Mouse (Mus musculus): ENCODE measurements around the gene Izumo4. TPM values are rescaled to one million over a fixed set of nuclear protein-coding genes. Genes with fewer than 3 reads are reported as not detected.

Gene Izumo4
- polyA plus RNA-seq, 1 experiment, result 1.2 TPM

DNA sequence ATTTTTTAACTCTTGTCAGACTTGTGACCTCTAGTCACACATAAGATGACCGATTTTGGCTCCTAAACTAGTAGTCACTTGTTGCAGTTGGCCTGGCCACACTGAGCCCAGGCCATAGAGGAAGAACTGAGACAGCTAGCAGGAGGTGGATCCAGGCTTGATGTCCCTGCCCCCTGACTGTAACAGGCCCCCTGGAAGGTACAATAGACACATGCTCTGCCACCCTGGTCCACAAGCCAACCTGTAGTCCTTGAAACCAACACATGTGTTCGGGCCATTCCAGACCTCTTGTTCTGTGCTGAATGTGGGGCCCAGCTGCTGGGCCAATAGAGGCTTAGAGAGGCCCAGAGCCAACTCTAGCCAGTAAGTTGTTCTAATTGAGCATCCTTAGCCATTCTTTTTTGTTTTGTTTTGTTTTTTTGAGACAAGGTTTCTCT, 21.7 kb upstream of the Izumo4 start:
- H3K4me3 ChIP-seq (replicated peaks), result no peak overlapping the region
- TF ChIP-seq GATA1 (IDR thresholded peaks at IDR 0.05; ENCODE audit: low read length) (no peak), TAL1 (IDR thresholded peaks at IDR 0.05; ENCODE audit: low read length) (no peak)
- H3K36me3 ChIP-seq (ENCODE audit: control insufficient read depth), result peaks cover 35% of the 10 kb centered on the region
- H3K27me3 ChIP-seq (ENCODE audit: control insufficient read depth), result no peaks in the 10 kb centered on the region
- no peaks in the 10 kb centered on the region for H3K9me3 ChIP-seq (ENCODE audit: control insufficient read depth, low read length)
- peaks cover 75% of the 10 kb centered on the region for H3K4me1 ChIP-seq (ENCODE audit: control insufficient read depth)

DNA sequence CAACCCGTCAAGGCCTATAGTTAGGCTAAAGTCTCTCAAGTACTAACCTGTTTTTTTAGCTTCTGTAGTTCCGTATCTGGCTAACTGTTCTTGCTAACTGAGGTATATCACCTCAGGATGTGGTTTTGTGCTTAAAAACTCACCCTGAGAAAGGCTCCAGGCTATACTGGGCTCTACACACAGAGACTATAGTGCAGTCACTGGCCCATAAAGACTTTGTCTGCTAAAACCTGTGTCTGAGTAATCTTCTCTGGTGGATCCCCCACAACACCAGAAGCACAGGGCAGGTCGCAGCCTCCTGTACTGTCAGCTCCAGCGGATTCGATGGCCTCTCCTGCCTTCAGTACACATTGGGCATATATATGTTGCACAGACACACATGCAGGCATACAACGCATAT, 20.0 kb upstream of the Izumo4 start:
- Histone ChIP-seq H3K27me3 (ENCODE audit: control insufficient read depth) (no peaks in the 10 kb centered on the region), H3K4me1 (ENCODE audit: control insufficient read depth) (peaks cover 81% of the 10 kb centered on the region), H3K36me3 (ENCODE audit: control insufficient read depth) (peaks cover 52% of the 10 kb centered on the region), H3K9me3 (ENCODE audit: control insufficient read depth, low read length) (no peaks in the 10 kb centered on the region), H3K4me3 (replicated peaks) (no peak overlapping the region)
- TF ChIP-seq GATA1 (IDR thresholded peaks at IDR 0.05; ENCODE audit: low read length), result no peak
- TF ChIP-seq TAL1 (IDR thresholded peaks at IDR 0.05; ENCODE audit: low read length), result no peak

- no peaks in the 10 kb centered on the region for H3K9me3 ChIP-seq (ENCODE audit: control insufficient read depth, low read length)
- no peaks in the 10 kb centered on the region for H3K27me3 ChIP-seq (ENCODE audit: control insufficient read depth)
- peaks cover 66% of the 10 kb centered on the region for H3K36me3 ChIP-seq (ENCODE audit: control insufficient read depth)
- H3K4me1 ChIP-seq (ENCODE audit: control insufficient read depth), result peaks cover 72% of the 10 kb centered on the region
- no peak overlapping the region for H3K4me3 ChIP-seq (replicated peaks)
- TF ChIP-seq GATA1 (IDR thresholded peaks at IDR 0.05; ENCODE audit: low read length) (no peak), TAL1 (IDR thresholded peaks at IDR 0.05; ENCODE audit: low read length) (no peak)
These were observed 18.3 kb upstream of the Izumo4 start for GRCm38 (mm10) chr10:80683647-80684046.

DNA sequence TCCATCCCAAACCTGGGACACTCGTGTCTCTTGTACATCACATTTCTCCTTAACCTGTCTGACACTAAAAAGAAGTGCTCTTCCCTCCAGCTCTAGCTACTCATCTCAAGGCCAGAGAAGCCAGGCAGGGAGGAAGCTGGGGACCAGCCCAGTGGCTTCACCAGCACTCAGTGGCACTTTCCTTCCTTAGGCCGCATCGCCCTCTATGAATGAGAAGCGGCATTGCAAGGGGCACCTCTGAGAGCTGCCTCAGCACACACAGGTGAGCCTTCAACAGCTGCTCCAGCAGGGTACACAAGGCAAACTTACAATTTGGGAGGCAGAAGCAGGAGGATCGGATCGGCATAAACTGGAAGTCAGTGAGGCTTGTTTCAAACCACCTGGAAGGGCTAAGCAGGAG, 17.8 kb upstream of the Izumo4 start:
- H3K27me3 ChIP-seq (ENCODE audit: control insufficient read depth), result no peaks in the 10 kb centered on the region
- H3K4me1 ChIP-seq (ENCODE audit: control insufficient read depth), result peaks cover 66% of the 10 kb centered on the region
- H3K4me3 ChIP-seq (replicated peaks), result peak overlapping the region; percentile 14
- H3K9me3 ChIP-seq (ENCODE audit: control insufficient read depth, low read length), result no peaks in the 10 kb centered on the region
- TF ChIP-seq TAL1 (IDR thresholded peaks at IDR 0.05; ENCODE audit: low read length) (no peak), GATA1 (IDR thresholded peaks at IDR 0.05; ENCODE audit: low read length) (no peak)
- peaks cover 71% of the 10 kb centered on the region for H3K36me3 ChIP-seq (ENCODE audit: control insufficient read depth)

GRCm38 (mm10) chr10:80684984-80685383, 17.0 kb upstream of the Izumo4 start:
- Histone ChIP-seq H3K4me3 (replicated peaks) (peak overlapping the region; percentile 50), H3K27me3 (ENCODE audit: control insufficient read depth) (no peaks in the 10 kb centered on the region), H3K4me1 (ENCODE audit: control insufficient read depth) (peaks cover 62% of the 10 kb centered on the region), H3K36me3 (ENCODE audit: control insufficient read depth) (peaks cover 75% of the 10 kb centered on the region), H3K9me3 (ENCODE audit: control insufficient read depth, low read length) (no peaks in the 10 kb centered on the region)
- TF ChIP-seq GATA1 (IDR thresholded peaks at IDR 0.05; ENCODE audit: low read length), result peak; percentile 75
- peak; percentile 80 for TF ChIP-seq TAL1 (IDR thresholded peaks at IDR 0.05; ENCODE audit: low read length)

DNA sequence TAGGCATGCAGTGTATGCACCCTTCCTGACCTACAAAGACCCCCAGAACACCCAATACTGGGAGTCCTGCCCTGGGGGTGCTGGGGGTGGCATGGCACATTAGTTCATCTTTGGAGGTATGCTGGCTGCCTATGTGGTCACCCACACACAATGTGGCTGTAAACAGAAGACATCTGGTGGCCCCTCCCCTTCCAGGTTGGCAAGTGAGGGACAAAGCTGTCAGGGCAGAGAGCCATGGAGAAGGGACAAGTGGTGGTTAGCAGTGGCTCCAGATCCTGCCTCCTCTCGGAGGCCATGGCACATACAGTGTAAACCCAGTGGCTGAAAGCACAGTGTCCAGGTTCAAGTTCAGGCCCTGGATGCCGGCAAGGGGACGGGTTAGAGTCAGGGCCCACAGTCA, 15.4 kb upstream of the Izumo4 start:
- peaks cover 71% of the 10 kb centered on the region for H3K4me1 ChIP-seq (ENCODE audit: control insufficient read depth)
- no peak overlapping the region for H3K4me3 ChIP-seq (replicated peaks)
- no peak for TF ChIP-seq TAL1 (IDR thresholded peaks at IDR 0.05; ENCODE audit: low read length)
- no peak for TF ChIP-seq GATA1 (IDR thresholded peaks at IDR 0.05; ENCODE audit: low read length)
- peaks cover 90% of the 10 kb centered on the region for H3K36me3 ChIP-seq (ENCODE audit: control insufficient read depth)
- H3K9me3 ChIP-seq (ENCODE audit: control insufficient read depth, low read length), result no peaks in the 10 kb centered on the region
- no peaks in the 10 kb centered on the region for H3K27me3 ChIP-seq (ENCODE audit: control insufficient read depth)

GRCm38 (mm10) chr10:80687850-80688249, 14.1 kb upstream of the Izumo4 start:
- Histone ChIP-seq H3K4me3 (replicated peaks) (no peak overlapping the region), H3K27me3 (ENCODE audit: control insufficient read depth) (no peaks in the 10 kb centered on the region)

DNA sequence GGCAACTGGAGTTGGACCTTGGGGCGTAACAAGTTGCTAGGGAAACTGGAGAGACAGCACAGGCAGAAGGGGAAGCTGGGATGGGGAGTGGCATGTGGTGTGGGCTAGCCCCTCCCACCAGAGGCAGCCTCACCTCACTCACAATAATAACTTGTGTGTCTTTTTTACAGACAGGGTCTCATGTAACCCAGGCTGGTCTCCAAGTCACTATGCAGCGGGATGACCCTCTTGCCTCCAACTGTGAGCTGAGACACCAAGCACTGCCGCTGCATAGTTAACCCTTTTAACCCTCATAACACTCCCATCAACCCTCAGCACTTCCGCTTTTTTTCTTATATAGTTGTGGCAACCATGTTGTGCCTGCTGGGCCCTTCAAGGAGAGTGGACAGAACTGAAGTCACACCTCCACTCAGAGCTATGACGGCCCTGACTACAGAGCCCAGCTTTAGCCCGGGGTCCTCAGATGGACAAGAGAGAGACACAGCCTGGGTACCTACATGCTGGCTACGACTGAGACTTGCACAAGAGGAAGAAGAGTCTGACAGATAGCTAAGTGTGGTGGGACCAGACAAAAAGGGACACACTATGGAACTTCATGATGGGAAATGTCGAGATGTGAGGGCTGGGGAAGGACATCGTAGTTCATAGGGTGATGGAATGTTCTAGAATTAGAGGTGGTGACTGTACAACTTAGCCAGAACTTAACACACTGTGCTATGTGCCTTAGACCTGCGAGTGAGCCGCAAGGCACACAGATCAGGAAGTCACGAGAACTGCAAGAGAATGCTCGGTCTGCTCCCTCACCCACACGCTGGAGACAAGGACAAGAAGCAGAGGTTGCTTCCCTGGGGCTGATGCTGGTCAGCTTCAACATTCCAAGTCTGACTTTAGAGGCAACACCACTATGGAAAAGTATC, 9.5 kb upstream of the Izumo4 start:
- no peak for TF ChIP-seq GATA1 (IDR thresholded peaks at IDR 0.05; ENCODE audit: low read length)
- no peak for TF ChIP-seq TAL1 (IDR thresholded peaks at IDR 0.05; ENCODE audit: low read length)
- Histone ChIP-seq H3K4me1 (ENCODE audit: control insufficient read depth) (peaks cover 77% of the 10 kb centered on the region), H3K4me3 (replicated peaks) (no peak overlapping the region), H3K27me3 (ENCODE audit: control insufficient read depth) (no peaks in the 10 kb centered on the region), H3K36me3 (ENCODE audit: control insufficient read depth) (peaks cover 93% of the 10 kb centered on the region), H3K9me3 (ENCODE audit: control insufficient read depth, low read length) (no peaks in the 10 kb centered on the region)

More at GRCm38 (mm10) chr10:80687850-80688249, 14.1 kb upstream of the Izumo4 start:
- H3K9me3 ChIP-seq (ENCODE audit: control insufficient read depth, low read length), result no peaks in the 10 kb centered on the region
- H3K4me1 ChIP-seq (ENCODE audit: control insufficient read depth), result peaks cover 78% of the 10 kb centered on the region
- H3K36me3 ChIP-seq (ENCODE audit: control insufficient read depth), result peaks cover 96% of the 10 kb centered on the region
- no peak for TF ChIP-seq GATA1 (IDR thresholded peaks at IDR 0.05; ENCODE audit: low read length)
- TF ChIP-seq TAL1 (IDR thresholded peaks at IDR 0.05; ENCODE audit: low read length), result no peak

DNA sequence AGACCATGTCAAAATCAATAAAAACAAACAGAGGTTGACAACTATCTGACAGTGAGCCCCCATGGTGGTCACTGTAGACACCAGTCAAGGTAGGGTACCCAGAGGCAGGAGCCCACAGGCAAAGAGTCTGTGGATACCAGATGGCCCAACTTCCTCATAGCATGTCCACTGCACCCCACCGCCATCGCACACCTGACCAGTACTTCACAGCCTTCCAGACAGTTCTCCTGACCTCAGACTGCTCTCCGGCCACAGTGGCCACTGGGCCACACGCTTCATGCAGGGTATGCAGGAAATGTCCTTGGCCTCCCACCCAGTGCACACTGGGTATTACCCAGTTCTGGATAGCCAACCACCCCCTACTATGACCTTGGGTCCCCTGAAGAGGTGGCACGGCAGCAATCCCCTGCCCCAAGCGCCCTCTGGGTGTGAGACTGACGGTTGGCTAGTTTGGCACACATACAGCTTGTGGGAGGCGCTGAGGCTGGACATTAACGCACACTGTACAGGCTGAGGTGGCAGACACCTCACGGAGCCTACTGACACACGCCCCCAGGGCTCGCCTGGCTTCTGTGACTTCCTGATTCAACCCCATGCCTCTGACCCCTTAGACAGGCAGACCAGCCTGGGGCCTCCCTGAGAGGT, 8.5 kb upstream of the Izumo4 start:
- Histone ChIP-seq H3K36me3 (ENCODE audit: control insufficient read depth) (peaks cover 92% of the 10 kb centered on the region), H3K4me3 (replicated peaks) (no peak overlapping the region)

More for the DNA sequence above, 8.5 kb upstream of the Izumo4 start:
- Histone ChIP-seq H3K27me3 (ENCODE audit: control insufficient read depth) (no peaks in the 10 kb centered on the region), H3K9me3 (ENCODE audit: control insufficient read depth, low read length) (no peaks in the 10 kb centered on the region), H3K4me1 (ENCODE audit: control insufficient read depth) (peaks cover 85% of the 10 kb centered on the region)
- TF ChIP-seq GATA1 (IDR thresholded peaks at IDR 0.05; ENCODE audit: low read length), result no peak
- TF ChIP-seq TAL1 (IDR thresholded peaks at IDR 0.05; ENCODE audit: low read length), result no peak
